Mouse (Mus musculus) midbrain, embryonic 14.5 days (tissue): ENCODE results near the gene Sirt5. TPM values are rescaled to one million over a fixed set of nuclear protein-coding genes. Genes with fewer than 3 reads are reported as not detected.
A peak's percentile ranks its signal among the peaks of the same experiment; 100 is the strongest.

Experiments
- ATAC-seq: fragments of 200-750 bp; cut with Nextera tagmentation; 2 replicates; pipeline ENCODE4 v1.8.0; 2017; ENCODE audit warnings: moderate number of reproducible peaks, moderate library complexity; ENCODE audit not compliant: low FRiP score, low TSS enrichment
- DNase-seq: peaks from one replicate; pipeline ENCODE4 v3.0.0-alpha.2; 2015
- H3K27ac ChIP-seq: fragments of 300-500 bp; sonication (generic); replicated peaks from 2 replicates; pipeline ENCODE4 v1.5.1; 2014; ENCODE audit warnings: mild to moderate bottlenecking, low read depth, low read length, moderate library complexity
- H3K27me3 ChIP-seq: fragments of 300-500 bp; sonication (generic); 2 replicates; pipeline ENCODE4 v1.6.1; 2014; ENCODE audit warnings: low read length, control low read depth, mixed read lengths; ENCODE audit not compliant: control insufficient read depth, insufficient read depth
- H3K36me3 ChIP-seq: fragments of 300-500 bp; sonication (generic); 2 replicates; pipeline ENCODE4 v1.6.1; 2014; ENCODE audit warnings: low read length, control low read depth; ENCODE audit not compliant: control insufficient read depth, insufficient read depth
- H3K4me1 ChIP-seq: fragments of 300-500 bp; sonication (generic); 2 replicates; pipeline ENCODE4 v1.6.1; 2014; ENCODE audit warnings: mild to moderate bottlenecking, antibody characterized with exemption, low read length, control low read depth; ENCODE audit not compliant: control insufficient read depth, insufficient read depth
- H3K4me2 ChIP-seq: fragments of 300-500 bp; sonication (generic); 2 replicates; pipeline ENCODE4 v1.6.1; 2014; ENCODE audit warnings: mild to moderate bottlenecking, low read length, moderate library complexity
- H3K4me3 ChIP-seq: fragments of 300-500 bp; sonication (generic); replicated peaks from 2 replicates; pipeline ENCODE4 v1.5.1; 2014; ENCODE audit warnings: low read depth, low read length
- H3K9ac ChIP-seq: fragments of 300-500 bp; sonication (generic); replicated peaks from 2 replicates; pipeline ENCODE4 v1.6.1; 2014; ENCODE audit warnings: mild to moderate bottlenecking, low read length, moderate library complexity
- H3K9me3 ChIP-seq: fragments of 300-500 bp; sonication (generic); 2 replicates; pipeline ENCODE4 v1.6.1; 2016; ENCODE audit warnings: low read length, control low read depth, mixed read lengths; ENCODE audit not compliant: control insufficient read depth
- WGBS: fragments of 180-500 bp; shearing (Covaris S2); extraction: QIAGEN DNeasy Blood & Tissue Kit; methylation state at CpG from one replicate; pipeline ENCODE4 v1.1.7; 2014; 5-methylcytosine and 5-hydroxymethylcytosine counted together
- polyA plus RNA-seq: library from polyadenylated mRNA; unstranded; fragments of >200 nt; fragmentation: Nextera tagmentation; extraction: Ambion mirVana; gene quantifications from 2 replicates; pipeline ENCODE4 v1.2.1, GENCODE M21; 2014

The Sirt5 gene
- polyA plus RNA-seq, 1 experiment from 2014 or later = 31.8 TPM

DNA sequence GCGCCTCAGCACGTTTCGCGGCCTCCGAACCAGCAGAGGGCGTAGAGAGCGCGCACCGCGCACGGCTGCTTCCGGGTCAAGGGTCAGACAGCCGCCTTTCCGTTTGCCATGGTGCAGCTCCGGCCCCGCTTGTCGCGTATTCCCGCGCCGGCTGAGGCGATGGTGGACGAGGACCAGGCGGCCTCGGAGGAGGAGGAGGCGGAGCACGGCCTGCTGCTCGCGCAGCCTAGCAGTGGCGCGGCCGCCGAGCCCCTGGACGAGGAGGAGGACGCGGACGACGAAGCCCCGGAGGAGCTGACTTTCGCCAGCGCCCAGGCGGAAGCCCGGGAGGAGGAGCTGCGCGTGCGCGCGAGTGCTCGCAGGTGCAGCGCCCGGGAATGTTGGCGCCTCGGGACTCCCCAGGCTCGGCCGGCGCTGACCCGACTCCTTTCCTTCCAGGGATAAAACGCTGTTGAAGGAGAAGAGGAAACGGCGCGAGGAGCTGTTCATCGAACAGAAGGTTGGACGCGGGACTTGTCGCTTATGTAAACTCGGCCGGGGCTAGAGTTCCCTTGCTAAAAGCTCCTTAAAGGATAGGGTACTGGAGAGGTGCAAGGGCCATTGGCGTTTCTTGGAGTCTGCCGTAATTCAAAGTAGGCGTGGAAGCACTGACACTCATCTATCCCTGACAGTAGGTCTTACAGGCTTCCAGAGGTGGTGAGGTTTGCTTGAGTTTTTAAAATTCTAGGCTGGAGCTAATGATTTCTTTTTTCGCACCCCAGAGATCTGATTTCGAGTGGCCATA, 33.2 kb downstream of the Sirt5 start, which contains the start of gene Nol7:
Nol7 (plus strand) TSS at position 94 of the 784 bp plus-strand sequence.
- Histone ChIP-seq H3K4me2 (peak within 1 kb of the TSS; percentile 81), H3K4me3 (peak within 1 kb of the TSS; percentile 70), H3K9ac (peak within 1 kb of the TSS; percentile 77), H3K36me3 (peaks cover 35% of the 10 kb centered on the region), H3K27ac (peak within 1 kb of the TSS; percentile 94), H3K9me3 (no peaks in the 10 kb centered on the region), H3K4me1 (peaks cover 8% of the 10 kb centered on the region; the same call in 1 of the 2 replicates), H3K27me3 (no peaks in the 10 kb centered on the region)
- 2% methylated on average over 70 of the region's 72 CpGs for WGBS
- peak; percentile 92 for ATAC-seq
- peak; percentile 98 for DNase-seq

DNA sequence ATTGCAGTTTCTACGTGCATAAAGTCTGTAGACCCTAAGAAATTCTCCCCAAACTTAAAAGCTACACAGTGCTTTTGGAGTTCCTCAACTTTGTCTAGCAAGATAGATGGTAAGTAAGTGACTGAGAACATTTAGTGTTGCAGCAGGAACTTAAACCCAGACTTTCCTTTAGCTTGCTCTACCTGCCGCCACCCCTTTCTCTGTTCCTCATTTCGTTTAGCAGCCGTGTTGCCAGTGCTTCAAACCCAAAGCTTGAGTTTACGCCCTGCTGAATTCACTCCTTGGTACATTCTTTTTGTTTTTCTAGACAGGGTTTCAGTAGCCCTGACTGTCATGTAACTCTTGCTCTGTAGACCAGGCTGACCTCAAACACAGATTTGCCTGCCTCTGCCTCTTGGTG, 34.3 kb downstream of the Sirt5 start:
- no peak for ATAC-seq
- no peaks in the 10 kb centered on the region for H3K9me3 ChIP-seq
- H3K36me3 ChIP-seq = peaks cover 44% of the 10 kb centered on the region
- 88% methylated on average over 5 of the region's 5 CpGs for WGBS
- H3K4me2 ChIP-seq = peak overlapping the region; percentile 81
- no peaks in the 10 kb centered on the region for H3K27me3 ChIP-seq
- no peak overlapping the region for H3K27ac ChIP-seq
- peak overlapping the region; percentile 70 for H3K4me3 ChIP-seq
- DNase-seq = no peak
- peaks cover 8% of the 10 kb centered on the region; the same call in 1 of the 2 replicates for H3K4me1 ChIP-seq
- no peak overlapping the region for H3K9ac ChIP-seq

DNA sequence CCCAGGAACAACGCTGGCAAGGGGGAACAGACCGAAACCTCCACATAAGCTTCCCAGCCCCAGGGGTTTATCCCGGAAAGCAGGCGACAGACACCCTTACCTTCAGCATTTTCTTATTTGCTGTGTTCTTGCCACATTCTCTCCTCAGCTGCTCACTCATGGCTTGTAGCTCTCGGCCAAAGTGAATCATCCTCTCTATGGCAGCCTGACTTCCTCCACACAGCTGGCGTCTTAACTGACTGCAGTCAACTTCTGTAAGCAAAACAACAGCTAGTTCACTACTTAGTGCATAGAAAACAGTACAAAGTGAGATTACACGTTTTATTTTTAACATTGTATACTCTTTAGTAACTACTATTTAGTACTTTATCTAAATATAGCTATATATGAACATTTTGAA, 47.0 kb downstream of the Sirt5 start:
- H3K4me2 ChIP-seq = no peak overlapping the region
- no peak for DNase-seq
- no peak overlapping the region for H3K27ac ChIP-seq
- WGBS = 90% methylated on average over 7 of the region's 7 CpGs
- no peaks in the 10 kb centered on the region for H3K27me3 ChIP-seq
- H3K9me3 ChIP-seq = no peaks in the 10 kb centered on the region
- H3K9ac ChIP-seq = no peak overlapping the region
- no peak for ATAC-seq
- no peaks in the 10 kb centered on the region for H3K4me1 ChIP-seq
- no peak overlapping the region for H3K4me3 ChIP-seq
- H3K36me3 ChIP-seq = peaks cover 65% of the 10 kb centered on the region

DNA sequence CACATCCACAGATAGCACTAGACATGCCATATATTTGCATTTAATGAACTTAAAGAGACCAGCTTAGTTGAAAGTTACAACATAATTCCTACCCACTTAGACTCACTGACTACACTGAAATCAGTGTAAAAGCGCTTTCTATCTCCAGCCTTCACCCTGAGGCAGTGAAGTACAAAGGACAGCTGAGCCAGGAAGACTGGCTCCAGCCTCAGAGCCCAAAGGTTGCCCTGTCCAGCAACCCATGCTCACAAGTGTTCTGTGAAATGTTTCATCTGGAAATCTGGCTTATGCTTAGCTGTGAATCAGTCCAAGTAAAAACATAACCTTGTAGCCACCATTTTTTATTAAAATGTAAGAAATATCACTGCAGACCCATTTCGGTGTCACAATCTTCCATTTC, 48.3 kb downstream of the Sirt5 start:
- DNase-seq (no peak), ATAC-seq (no peak)
- no peaks in the 10 kb centered on the region for H3K9me3 ChIP-seq
- WGBS = 97% methylated on average over 2 of the region's 2 CpGs
- peaks cover 64% of the 10 kb centered on the region for H3K36me3 ChIP-seq
- no peak overlapping the region for H3K9ac ChIP-seq
- no peaks in the 10 kb centered on the region for H3K4me1 ChIP-seq
- no peaks in the 10 kb centered on the region for H3K27me3 ChIP-seq
- no peak overlapping the region for H3K4me3 ChIP-seq
- no peak overlapping the region for H3K4me2 ChIP-seq
- H3K27ac ChIP-seq = no peak overlapping the region

DNA sequence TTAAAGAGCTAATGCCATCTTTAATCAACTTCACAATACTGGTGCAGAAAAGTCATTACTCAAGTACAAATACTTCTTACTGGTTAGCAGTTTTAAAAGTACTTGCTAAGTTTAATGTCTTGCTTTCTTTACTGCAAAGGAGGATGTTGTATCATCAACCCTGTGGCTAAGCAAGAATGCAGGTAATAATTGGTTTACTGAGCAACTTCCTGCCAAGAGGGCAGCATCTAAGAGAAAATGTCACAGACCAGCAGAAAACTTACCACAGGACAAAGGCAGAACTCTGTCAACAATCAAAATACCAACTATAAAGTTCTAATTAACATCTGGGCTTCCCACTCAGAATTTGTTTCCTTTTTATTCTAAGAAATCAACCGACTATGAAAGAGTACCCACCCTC, 50.0 kb downstream of the Sirt5 start:
- ATAC-seq = no peak
- peaks cover 72% of the 10 kb centered on the region for H3K36me3 ChIP-seq
- H3K4me3 ChIP-seq = no peak overlapping the region
- no peak overlapping the region for H3K9ac ChIP-seq
- no peak for DNase-seq
- no peaks in the 10 kb centered on the region for H3K4me1 ChIP-seq
- H3K4me2 ChIP-seq = no peak overlapping the region
- H3K27ac ChIP-seq = no peak overlapping the region
- no peaks in the 10 kb centered on the region for H3K9me3 ChIP-seq
- 91% methylated on average over 1 of the region's 1 CpGs for WGBS
- no peaks in the 10 kb centered on the region for H3K27me3 ChIP-seq

DNA sequence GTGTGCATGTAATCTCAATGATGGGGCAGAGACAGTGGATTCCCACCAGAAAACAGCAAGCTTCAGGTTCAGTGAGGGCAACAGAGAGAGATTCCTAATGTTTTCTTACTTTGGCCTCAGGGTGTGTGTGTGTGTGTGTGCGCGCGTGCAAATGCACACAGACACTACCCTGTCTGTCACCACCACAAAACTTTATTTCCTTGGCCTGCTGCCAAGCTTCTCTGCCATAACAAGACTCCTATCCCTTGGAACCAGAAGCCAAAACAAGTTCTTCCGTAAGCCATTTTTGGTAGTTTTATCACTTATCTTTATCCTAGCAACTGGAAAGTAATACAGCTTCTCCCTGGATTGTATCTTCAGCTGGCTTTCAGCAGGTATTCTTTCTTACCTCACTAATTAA, 63.1 kb downstream of the Sirt5 start:
- peaks cover 11% of the 10 kb centered on the region; the same call in 1 of the 2 replicates for H3K36me3 ChIP-seq

DNA sequence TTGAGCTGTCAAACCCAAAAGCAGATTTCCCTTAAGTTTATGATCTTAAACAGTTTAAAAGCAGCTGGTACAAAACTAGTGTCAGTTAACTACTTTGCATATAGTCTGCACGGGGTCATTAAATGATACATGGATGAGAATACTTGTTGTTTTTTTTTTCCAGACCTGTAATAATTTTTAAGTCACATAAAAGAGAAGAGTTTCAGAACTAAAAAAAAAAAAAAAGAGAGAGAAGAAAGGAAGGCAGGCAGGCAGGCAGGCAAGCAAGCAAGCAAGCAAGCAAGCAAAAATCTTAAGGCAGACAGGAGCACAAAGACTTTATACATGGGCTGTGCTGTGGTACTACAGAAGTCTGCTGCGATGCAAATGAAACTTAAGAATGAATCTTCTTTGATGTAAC, 68.1 kb downstream of the Sirt5 start:
- H3K4me1 ChIP-seq = no peaks in the 10 kb centered on the region
- ATAC-seq = no peak

More for the DNA sequence above, 63.1 kb downstream of the Sirt5 start:
- no peaks in the 10 kb centered on the region for H3K4me1 ChIP-seq
- no peak for ATAC-seq
- H3K9ac ChIP-seq = no peak overlapping the region
- no peak overlapping the region for H3K27ac ChIP-seq
- H3K4me3 ChIP-seq = no peak overlapping the region
- H3K4me2 ChIP-seq = no peak overlapping the region
- H3K27me3 ChIP-seq = no peaks in the 10 kb centered on the region
- no peak for DNase-seq
- no peaks in the 10 kb centered on the region for H3K9me3 ChIP-seq
- 98% methylated on average over 4 of the region's 4 CpGs for WGBS

DNA sequence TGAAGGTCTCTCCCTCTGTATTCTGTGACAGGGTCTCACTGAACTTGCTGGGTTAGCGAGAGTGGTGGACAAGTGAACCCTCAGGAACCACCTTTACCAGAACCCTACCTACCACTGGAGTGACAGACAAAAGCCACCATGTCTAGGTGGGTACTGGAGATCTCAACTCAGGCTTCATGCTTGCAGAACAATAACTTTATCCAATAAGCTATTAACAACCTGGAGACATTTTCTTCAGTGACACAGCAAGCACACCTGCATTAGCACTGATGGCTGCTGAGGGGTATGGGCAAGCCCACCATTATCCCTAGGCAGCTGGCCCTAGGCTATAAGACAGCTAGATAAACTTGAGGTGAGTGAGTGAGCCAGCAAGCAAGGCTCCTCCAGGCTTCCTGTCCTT, 75.1 kb downstream of the Sirt5 start:
- no peak for ATAC-seq
- no peaks in the 10 kb centered on the region for H3K9me3 ChIP-seq
- no peak overlapping the region for H3K4me3 ChIP-seq
- 92% methylated on average over 1 of the region's 1 CpGs for WGBS
- no peak for DNase-seq
- H3K27me3 ChIP-seq = no peaks in the 10 kb centered on the region
- no peaks in the 10 kb centered on the region for H3K36me3 ChIP-seq
- H3K4me1 ChIP-seq = no peaks in the 10 kb centered on the region
- H3K4me2 ChIP-seq = no peak overlapping the region
- H3K9ac ChIP-seq = no peak overlapping the region
- no peak overlapping the region for H3K27ac ChIP-seq

More for the DNA sequence above, 68.1 kb downstream of the Sirt5 start:
- H3K27ac ChIP-seq = no peak overlapping the region
- WGBS = 90% methylated on average over 2 of the region's 2 CpGs
- H3K4me3 ChIP-seq = no peak overlapping the region
- H3K9ac ChIP-seq = no peak overlapping the region
- H3K27me3 ChIP-seq = no peaks in the 10 kb centered on the region
- no peak for DNase-seq
- H3K4me2 ChIP-seq = no peak overlapping the region
- H3K36me3 ChIP-seq = peaks cover 7% of the 10 kb centered on the region; the same call in 1 of the 2 replicates
- no peaks in the 10 kb centered on the region for H3K9me3 ChIP-seq

DNA sequence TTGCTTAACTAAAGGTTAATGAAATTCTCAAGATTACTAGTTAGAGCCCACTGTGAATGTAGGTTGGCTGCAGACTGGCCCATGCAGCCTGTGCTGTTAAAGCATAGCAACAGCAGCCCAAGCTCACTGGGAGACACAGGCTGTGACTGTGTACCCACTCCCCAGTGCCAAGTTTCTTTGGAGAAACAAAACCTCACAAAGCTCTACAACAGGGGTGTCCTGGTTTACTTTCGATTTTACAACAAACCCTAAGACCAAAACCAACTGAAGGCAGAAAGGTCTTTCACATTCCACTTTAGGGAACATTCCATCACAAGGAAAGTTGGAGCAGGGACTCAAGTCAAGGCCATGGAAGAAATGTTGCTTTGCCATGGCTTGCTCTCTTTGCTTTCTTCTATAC, 77.3 kb downstream of the Sirt5 start:
- 86% methylated on average over 1 of the region's 1 CpGs for WGBS
- DNase-seq = no peak
- Histone ChIP-seq H3K27ac (no peak overlapping the region), H3K9ac (no peak overlapping the region), H3K36me3 (no peaks in the 10 kb centered on the region), H3K4me1 (no peaks in the 10 kb centered on the region), H3K9me3 (no peaks in the 10 kb centered on the region), H3K4me3 (no peak overlapping the region), H3K4me2 (no peak overlapping the region), H3K27me3 (no peaks in the 10 kb centered on the region)
- no peak for ATAC-seq
